8 mouse cellular contexts compared by ENCODE assay signal in genomic region chr4:109677221-109677620, GRCm38 (mm10). TPM values are rescaled to one million over a fixed set of nuclear protein-coding genes. Genes with fewer than 3 reads are reported as not detected.
DNase-seq lines count a peak whose midpoint lies in the region; ATAC-seq and TF ChIP-seq lines count a peak whose summit lies in the region.

No protein-coding gene starts in this region.

- ATAC-seq in heart, embryonic 16.5 days (replicated peaks; ENCODE audit: extremely low read depth, insufficient read depth, low FRiP score), result no peak
- 0 out of 2 replicates have a peak, but pooled peaks have one; percentile 4 for ATAC-seq in forebrain, postnatal 0 days
- peak; percentile 5; the same call in 1 of the 2 replicates for ATAC-seq in megakaryocyte-erythroid progenitor cell, adult 5-6 weeks (replicated peaks; ENCODE audit: low FRiP score, low TSS enrichment, poor library complexity, severe bottlenecking)

- 0 out of 2 replicates have a peak, but pooled peaks cover 3% of the 10 kb centered on the region for H3K4me1 ChIP-seq in heart, embryonic 16.5 days (ENCODE audit: control insufficient read depth, insufficient read depth, low read length)
- H3K4me1 ChIP-seq in bone marrow, adult 2 months (ENCODE audit: control insufficient read depth, insufficient read depth, low read length), result no peaks in the 10 kb centered on the region; the same call in 1 of the 2 replicates
- peaks cover 12% of the 10 kb centered on the region for H3K4me1 ChIP-seq in forebrain, postnatal 0 days (ENCODE audit: insufficient read depth)

- no peak for DNase-seq in heart, postnatal 4 days
- DNase-seq in forebrain, postnatal 0 days, result peak; percentile 32
- DNase-seq in gastrocnemius, postnatal 36 days, result no peak
- DNase-seq in kidney, postnatal 4 days, result no peak
- DNase-seq in frontal cortex, postnatal 10 days (ENCODE audit: low spot score in 2 of 2), result no peak

- peak overlapping the region; percentile 99 for H3K27ac ChIP-seq in heart, embryonic 16.5 days (ENCODE audit: low read length)
- H3K27ac ChIP-seq in bone marrow, adult 2 months (ENCODE audit: control insufficient read depth, insufficient read depth, low read depth, low read length, poor library complexity), result peak overlapping the region; percentile 99
- peak overlapping the region; percentile 96 for H3K27ac ChIP-seq in forebrain, postnatal 0 days (ENCODE audit: low read depth, low read length)

- peak overlapping the region; percentile 85 for H3K9ac ChIP-seq in heart, embryonic 16.5 days (ENCODE audit: low read length)
- peak overlapping the region; percentile 84 for H3K9ac ChIP-seq in forebrain, postnatal 0 days

- H3K9me3 ChIP-seq in heart, embryonic 16.5 days (replicated peaks; ENCODE audit: control insufficient read depth, low read length), result no peaks in the 10 kb centered on the region
- H3K9me3 ChIP-seq in forebrain, postnatal 0 days (ENCODE audit: low read length), result no peaks in the 10 kb centered on the region

- no peak for TF ChIP-seq POLR2A in bone marrow, adult 2 months (IDR thresholded peaks at IDR 0.05; ENCODE audit: borderline replicate concordance, control insufficient read depth, low read depth, low read length)

- peak overlapping the region; percentile 83 for H3K4me2 ChIP-seq in heart, embryonic 16.5 days (ENCODE audit: low read depth, low read length)
- H3K4me2 ChIP-seq in forebrain, postnatal 0 days (ENCODE audit: low read depth), result peak overlapping the region; percentile 56

- no peak for TF ChIP-seq CTCF in bone marrow, adult 2 months (IDR thresholded peaks at IDR 0.05; ENCODE audit: control insufficient read depth, insufficient read depth, low read length)
- TF ChIP-seq CTCF in forebrain, postnatal 0 days (IDR thresholded peaks at IDR 0.05; ENCODE audit: low read depth), result no peak

- H3K4me3 ChIP-seq in heart, embryonic 16.5 days (ENCODE audit: low read length), result peak overlapping the region; percentile 93
- peak overlapping the region; percentile 99 for H3K4me3 ChIP-seq in bone marrow, adult 2 months (replicated peaks; ENCODE audit: control insufficient read depth, low read depth, low read length)
- H3K4me3 ChIP-seq in forebrain, postnatal 0 days (ENCODE audit: low read depth, low read length), result peak overlapping the region; percentile 92

- H3K36me3 ChIP-seq in heart, embryonic 16.5 days (ENCODE audit: control insufficient read depth, insufficient read depth), result no peaks in the 10 kb centered on the region
- H3K36me3 ChIP-seq in forebrain, postnatal 0 days (ENCODE audit: insufficient read depth), result no peaks in the 10 kb centered on the region

- intact Hi-C loops in gastrocnemius, postnatal 36 days (cut with DNase I), result no loop called here

- H3K27me3 ChIP-seq in heart, embryonic 16.5 days (ENCODE audit: control insufficient read depth, insufficient read depth, low read length), result no peaks in the 10 kb centered on the region
- H3K27me3 ChIP-seq in forebrain, postnatal 0 days (ENCODE audit: insufficient read depth, low read length), result no peaks in the 10 kb centered on the region

- 0% methylated on average over 3 of the region's 3 CpGs for WGBS in heart, embryonic 16.5 days
- 2% methylated on average over 3 of the region's 3 CpGs for WGBS in bone marrow, adult 2 months
- 1% methylated on average over 3 of the region's 3 CpGs for WGBS in forebrain, postnatal 0 days

RNA-seq across cellular contexts. Expression of gene Faf1, which starts 0.8 kb away (rescaled TPM):
- 18.5 and 19.2 TPM in 2 replicates for polyA plus RNA-seq in heart, embryonic 16.5 days (2015; fragmentation: Nextera tagmentation; extraction: Ambion mirVana)
- 10 to 100 TPM; 34.0 to 34.6 TPM for total RNA-seq in heart, postnatal 4 days (2021)
- polyA plus RNA-seq in bone marrow, adult 2 months (2011; ENCODE audit: insufficient read depth, insufficient read length, low replicate concordance, missing spikeins), result 11.9 and 22.5 TPM in 2 replicates
- total RNA-seq in forebrain, postnatal 0 days (2014; rRNA removed), result 54.2 and 55.2 TPM in 2 replicates
- 28.0 and 33.3 TPM in 2 replicates for polyA plus RNA-seq in forebrain, postnatal 0 days (2015; fragmentation: Nextera tagmentation; extraction: Ambion mirVana)
- total RNA-seq in megakaryocyte-erythroid progenitor cell, adult 5-6 weeks (2014; fragmentation: Nextera tagmentation), result 36.9 and 45.3 TPM in 2 replicates
- total RNA-seq in megakaryocyte-erythroid progenitor cell, adult 5-6 weeks (2017), result 45.1 and 94.8 TPM in 2 replicates
- total RNA-seq in gastrocnemius, postnatal 36 days (2021), result 10 to 100 TPM; 32.3 to 35.6 TPM

RNA-seq across cellular contexts. Expression of gene Cdkn2c, which starts 10.2 kb away (rescaled TPM):
- polyA plus RNA-seq in heart, embryonic 16.5 days (2015; fragmentation: Nextera tagmentation; extraction: Ambion mirVana), result 18.0 and 18.5 TPM in 2 replicates
- 10 to 100 TPM; 61.2 to 65.6 TPM for total RNA-seq in heart, postnatal 4 days (2021)
- 24.8 and 35.9 TPM in 2 replicates for polyA plus RNA-seq in bone marrow, adult 2 months (2011; ENCODE audit: insufficient read depth, insufficient read length, low replicate concordance, missing spikeins)
- 10.8 and 13.4 TPM in 2 replicates for total RNA-seq in forebrain, postnatal 0 days (2014; rRNA removed)
- 5.6 and 6.4 TPM in 2 replicates for polyA plus RNA-seq in forebrain, postnatal 0 days (2015; fragmentation: Nextera tagmentation; extraction: Ambion mirVana)
- 25.1 and 29.1 TPM in 2 replicates for total RNA-seq in megakaryocyte-erythroid progenitor cell, adult 5-6 weeks (2014; fragmentation: Nextera tagmentation)
- total RNA-seq in megakaryocyte-erythroid progenitor cell, adult 5-6 weeks (2017), result 32.2 and 32.7 TPM in 2 replicates
- 1 to 10 TPM; 8.9 to 9.8 TPM for total RNA-seq in gastrocnemius, postnatal 36 days (2021)
